Mouse (Mus musculus): ENCODE measurements at regions not wholly inside any gene's neighbourhood (a gene's known extent, or its start where the extent isn't known, plus 50 kb on each side); places are given as distances from the start of the nearest gene placed in this dataset.

GRCm38 (mm10) chr3:18668936-18669335 lies 720.7 kb downstream of the Cypt12 start:
- DNase-seq = no peak

GRCm38 (mm10) chr3:18670203-18670700 lies 722.0 kb downstream of the Cypt12 start:
- DNase-seq = peak; percentile 20

- DNase-seq = no peak
Observed at GRCm38 (mm10) chr3:18671681-18672080, 723.5 kb downstream of the Cypt12 start.

- DNase-seq = no peak
Observed at GRCm38 (mm10) chr3:18683346-18684101, 735.3 kb downstream of the Cypt12 start.

GRCm38 (mm10) chr3:18695113-18695792 lies 747.0 kb downstream of the Cypt12 start:
- no peak for DNase-seq

GRCm38 (mm10) chr3:18696981-18697660 lies 748.9 kb downstream of the Cypt12 start:
- no peak for DNase-seq

GRCm38 (mm10) chr3:18698106-18698505 lies 749.9 kb downstream of the Cypt12 start:
- no peak for DNase-seq

GRCm38 (mm10) chr3:18705165-18705564 lies 757.0 kb downstream of the Cypt12 start:
- no peak for DNase-seq

- no peak for DNase-seq
Observed at GRCm38 (mm10) chr3:18705756-18706155, 757.5 kb downstream of the Cypt12 start.

- no peak for DNase-seq
Observed at GRCm38 (mm10) chr3:18706356-18706755, 758.1 kb downstream of the Cypt12 start.

- no peak for DNase-seq
Observed at GRCm38 (mm10) chr3:18707730-18708129, 759.5 kb downstream of the Cypt12 start.

GRCm38 (mm10) chr3:18711661-18712060 lies 763.5 kb downstream of the Cypt12 start:
- DNase-seq = no peak

GRCm38 (mm10) chr3:18713986-18714385 lies 765.8 kb downstream of the Cypt12 start:
- no peak for DNase-seq

- DNase-seq = no peak
Observed at GRCm38 (mm10) chr3:18714968-18715630, 766.9 kb downstream of the Cypt12 start.

GRCm38 (mm10) chr3:18715776-18716175 lies 767.6 kb downstream of the Cypt12 start:
- DNase-seq = peak; percentile 8

- no peak for DNase-seq
Observed at GRCm38 (mm10) chr3:18725507-18725906, 777.3 kb downstream of the Cypt12 start.

GRCm38 (mm10) chr3:18731251-18731650 lies 783.0 kb downstream of the Cypt12 start:
- DNase-seq = no peak

GRCm38 (mm10) chr3:18731674-18732073 lies 783.5 kb downstream of the Cypt12 start:
- no peak for DNase-seq

GRCm38 (mm10) chr3:18733540-18733939 lies 785.3 kb downstream of the Cypt12 start:
- no peak for DNase-seq

- no peak for DNase-seq
Observed at GRCm38 (mm10) chr3:18738946-18739345, 790.7 kb downstream of the Cypt12 start.

GRCm38 (mm10) chr3:18740344-18740743 lies 792.1 kb downstream of the Cypt12 start:
- DNase-seq = no peak

- no peak for DNase-seq
Observed at GRCm38 (mm10) chr3:18743474-18743873, 795.3 kb downstream of the Cypt12 start.

- no peak for DNase-seq
Observed at GRCm38 (mm10) chr3:18744216-18744615, 796.0 kb downstream of the Cypt12 start.
